Mouse (Mus musculus) retina, embryonic 14.5 days (tissue): ENCODE results near the gene Rere.

Source experiments
- DNase-seq: peaks from one replicate; pipeline ENCODE4 v3.0.0-alpha.2; 2015; ENCODE audit warnings: low spot score

Rere gene

DNA sequence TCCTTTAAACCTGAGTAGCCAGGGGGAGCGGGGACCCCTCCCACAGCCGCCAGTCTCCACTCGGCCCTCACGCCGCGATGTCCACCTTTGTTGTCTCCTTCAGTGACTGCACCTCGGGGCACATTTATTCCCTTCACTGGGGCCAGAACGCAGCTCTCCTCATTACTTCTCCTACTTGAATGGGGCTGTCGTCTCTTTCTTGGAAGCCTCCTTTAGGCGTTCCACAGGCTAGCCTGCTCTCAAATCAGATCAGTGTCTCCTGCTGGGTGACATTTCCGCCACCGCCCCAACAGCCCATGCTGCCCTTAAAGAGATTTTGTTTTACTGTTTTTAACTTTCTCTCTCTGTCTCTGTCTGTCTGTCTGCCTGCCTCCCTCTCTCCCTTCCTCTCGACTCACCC, 380.4 kb downstream of the Rere start:
- DNase-seq, result peak; percentile 35

DNA sequence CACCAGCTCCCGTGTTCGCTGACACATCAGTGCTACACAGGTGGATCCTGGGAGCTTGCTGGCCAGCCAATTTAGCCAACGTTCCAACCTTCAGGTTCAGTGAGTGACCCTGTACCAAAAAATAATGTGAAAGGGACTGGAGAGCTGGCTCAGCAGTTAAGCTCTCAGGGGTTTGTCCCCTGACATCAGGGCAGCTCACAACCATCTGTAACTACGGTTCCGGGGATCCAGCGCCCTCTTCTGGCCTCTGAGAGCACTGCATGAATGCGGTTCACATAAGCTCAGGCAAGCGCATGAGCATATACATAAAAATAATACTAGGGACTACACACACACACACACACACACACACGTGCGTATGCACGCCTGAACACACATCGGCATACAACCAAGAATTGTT, 381.7 kb downstream of the Rere start:
- DNase-seq, result peak; percentile 60

GRCm38 (mm10) chr4:150664726-150665125, 383.3 kb downstream of the Rere start:
- DNase-seq, result peak; percentile 27

- no peak for DNase-seq
These were observed 384.4 kb downstream of the Rere start for GRCm38 (mm10) chr4:150665806-150666205.
